Mouse (Mus musculus) hindbrain, embryonic 15.5 days (tissue): ENCODE results near the gene Enpp7. TPM values are rescaled to one million over a fixed set of nuclear protein-coding genes. Genes with fewer than 3 reads are reported as not detected.

ENCODE experiments used
- ATAC-seq: fragments of 200-750 bp; cut with Nextera tagmentation; 2 replicates; pipeline ENCODE4 v1.8.0; 2017; ENCODE audit warnings: low read depth, moderate number of reproducible peaks, moderate TSS enrichment; ENCODE audit not compliant: low FRiP score
- H3K27ac ChIP-seq: fragments of 300-500 bp; sonication (generic); replicated peaks from 2 replicates; pipeline ENCODE4 v1.5.1; 2015; ENCODE audit warnings: mild to moderate bottlenecking, inconsistent platforms
- H3K27me3 ChIP-seq: fragments of 300-500 bp; sonication (generic); 2 replicates; pipeline ENCODE4 v1.6.1; 2015; ENCODE audit warnings: control low read depth, inconsistent platforms
- H3K36me3 ChIP-seq: fragments of 300-500 bp; sonication (generic); 2 replicates; pipeline ENCODE4 v1.6.1; 2015; ENCODE audit warnings: control low read depth, inconsistent platforms
- H3K4me1 ChIP-seq: fragments of 300-500 bp; sonication (generic); replicated peaks from 2 replicates; pipeline ENCODE4 v1.6.1; 2015; ENCODE audit warnings: control low read depth, inconsistent platforms
- H3K4me2 ChIP-seq: fragments of 300-500 bp; sonication (generic); 2 replicates; pipeline ENCODE4 v1.6.1; 2015; ENCODE audit warnings: moderate library complexity, mild to moderate bottlenecking, inconsistent platforms
- H3K4me3 ChIP-seq: fragments of 300-500 bp; sonication (generic); 2 replicates; pipeline ENCODE4 v1.5.1; 2015; ENCODE audit warnings: mild to moderate bottlenecking, inconsistent platforms
- H3K9ac ChIP-seq: fragments of 300-500 bp; sonication (generic); 2 replicates; pipeline ENCODE4 v1.6.1; 2015; ENCODE audit warnings: inconsistent platforms
- H3K9me3 ChIP-seq: fragments of 300-500 bp; sonication (generic); 2 replicates; pipeline ENCODE4 v1.6.1; 2016; ENCODE audit warnings: control low read depth, inconsistent platforms
- WGBS: fragments of 180-500 bp; shearing (Covaris S2); methylation state at CpG from one replicate; pipeline ENCODE4 v1.1.7; 2015; 5-methylcytosine and 5-hydroxymethylcytosine counted together
- polyA plus RNA-seq: library from polyadenylated mRNA; unstranded; fragments of >200 nt; fragmentation: Nextera tagmentation; extraction: Ambion mirVana; gene quantifications from 2 replicates; pipeline ENCODE4 v1.2.1, GENCODE M21; 2015

Gene Enpp7
- not detected in 2 replicates for polyA plus RNA-seq

DNA sequence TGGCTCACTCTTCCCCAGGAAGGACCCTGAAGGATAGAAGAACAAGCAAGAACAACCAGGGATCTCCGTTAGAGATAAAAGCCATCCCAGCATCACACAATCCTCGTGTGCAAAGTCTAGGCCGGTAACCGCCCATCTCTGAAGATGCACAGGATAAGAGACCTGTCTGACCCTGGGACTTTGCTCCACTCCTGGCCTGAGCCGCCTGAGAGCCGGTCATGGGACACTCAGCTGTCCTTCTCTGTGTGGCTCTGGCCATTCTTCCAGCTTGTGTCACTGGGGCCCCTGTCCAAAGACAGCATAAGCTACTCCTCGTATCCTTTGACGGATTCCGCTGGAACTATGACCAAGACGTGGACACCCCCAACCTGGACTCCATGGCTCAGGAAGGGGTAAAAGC, at the start of gene Enpp7:
Enpp7 (plus strand) TSS at position 190 of the 400 bp plus-strand sequence.
- 91% methylated on average over 10 of the region's 10 CpGs for WGBS
- Histone ChIP-seq H3K4me2 (no peak within 1 kb of the TSS), H3K27ac (no peak within 1 kb of the TSS), H3K9ac (no peak within 1 kb of the TSS), H3K27me3 (no peaks in the 10 kb centered on the region), H3K36me3 (no peaks in the 10 kb centered on the region), H3K9me3 (no peaks in the 10 kb centered on the region), H3K4me1 (0 out of 2 replicates have a peak, but pooled peaks cover 6% of the 10 kb centered on the region), H3K4me3 (no peak within 1 kb of the TSS)
- no peak for ATAC-seq

DNA sequence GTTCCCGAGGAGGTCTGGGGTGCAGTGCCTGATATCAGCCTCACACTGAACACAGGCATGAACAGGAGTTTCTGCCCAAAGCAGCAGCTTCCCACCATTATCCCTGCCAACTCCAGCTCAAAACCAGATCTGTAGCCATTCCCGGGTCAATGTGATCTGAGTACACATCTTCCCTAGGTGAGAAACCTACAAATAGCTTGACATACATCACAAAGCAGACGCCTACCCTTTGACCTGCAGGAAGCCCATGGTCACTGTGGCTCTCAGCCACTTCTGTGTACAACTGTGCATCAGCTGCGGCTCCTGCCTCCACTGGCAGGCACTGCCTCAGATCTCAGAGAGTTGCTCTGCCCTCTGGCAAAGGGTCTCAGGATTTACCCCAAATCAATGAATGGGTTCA, 48.3 kb upstream of the Enpp7 start:
- Histone ChIP-seq H3K36me3 (no peaks in the 10 kb centered on the region), H3K4me2 (no peak overlapping the region), H3K9ac (no peak overlapping the region), H3K27ac (no peak overlapping the region), H3K4me1 (peaks cover 12% of the 10 kb centered on the region; the same call in 1 of the 2 replicates), H3K27me3 (no peaks in the 10 kb centered on the region), H3K9me3 (no peaks in the 10 kb centered on the region), H3K4me3 (no peak overlapping the region)
- no peak for ATAC-seq
- WGBS, result 93% methylated on average over 4 of the region's 4 CpGs

DNA sequence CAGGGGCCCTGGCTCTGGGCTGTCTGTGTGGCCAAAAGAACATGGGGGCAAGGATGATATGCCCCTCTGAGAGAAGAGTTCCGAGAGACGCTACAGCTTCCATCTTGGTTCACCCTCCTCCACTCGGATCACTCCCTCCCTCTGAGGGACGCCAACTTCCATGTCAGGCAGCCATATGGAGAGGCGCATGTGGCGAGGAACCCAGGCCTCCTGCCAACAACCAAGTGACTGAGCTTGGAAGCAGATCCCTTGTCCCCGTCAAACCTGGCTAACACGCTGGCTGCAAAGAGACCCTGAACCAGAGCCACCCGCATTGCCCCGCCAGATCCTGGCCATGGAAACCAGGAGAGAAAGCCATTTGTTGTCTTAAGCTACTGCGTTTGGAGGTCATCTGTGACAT, 47.4 kb upstream of the Enpp7 start:
- no peak overlapping the region for H3K9ac ChIP-seq
- H3K4me1 ChIP-seq, result peaks cover 12% of the 10 kb centered on the region; the same call in 1 of the 2 replicates
- no peaks in the 10 kb centered on the region for H3K9me3 ChIP-seq
- ATAC-seq, result peak; percentile 51
- H3K36me3 ChIP-seq, result no peaks in the 10 kb centered on the region
- 47% methylated on average over 11 of the region's 11 CpGs for WGBS
- no peak overlapping the region for H3K4me3 ChIP-seq
- H3K4me2 ChIP-seq, result no peak overlapping the region
- H3K27me3 ChIP-seq, result no peaks in the 10 kb centered on the region
- peak overlapping the region; percentile 46; the same call in 1 of the 2 replicates for H3K27ac ChIP-seq

DNA sequence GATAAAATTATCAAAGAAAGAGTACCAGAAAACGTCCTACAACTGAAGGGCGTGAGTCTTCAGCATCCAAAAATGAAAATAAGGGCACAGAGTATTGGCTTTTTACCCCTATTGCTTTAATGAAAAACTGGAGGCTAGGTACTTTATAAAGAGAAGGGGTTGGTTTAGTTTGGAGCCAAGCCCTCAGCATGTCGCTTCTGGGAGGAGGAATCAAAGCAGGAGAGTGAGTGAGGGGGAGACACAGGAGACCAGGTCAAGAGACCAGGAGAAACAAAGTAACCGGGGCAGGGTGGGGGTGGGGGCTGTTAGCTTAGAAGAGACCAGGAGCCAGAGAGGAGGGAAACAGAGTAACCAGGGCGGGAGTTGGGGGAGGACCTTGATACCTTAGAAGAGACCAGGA, 46.7 kb upstream of the Enpp7 start:
- H3K9me3 ChIP-seq, result no peaks in the 10 kb centered on the region
- peaks cover 12% of the 10 kb centered on the region; the same call in 1 of the 2 replicates for H3K4me1 ChIP-seq
- H3K4me3 ChIP-seq, result no peak overlapping the region
- H3K27ac ChIP-seq, result no peak overlapping the region
- no peaks in the 10 kb centered on the region for H3K27me3 ChIP-seq
- no peak overlapping the region for H3K4me2 ChIP-seq
- no peak for ATAC-seq
- 36% methylated on average over 5 of the region's 5 CpGs for WGBS
- H3K9ac ChIP-seq, result no peak overlapping the region
- no peaks in the 10 kb centered on the region for H3K36me3 ChIP-seq

DNA sequence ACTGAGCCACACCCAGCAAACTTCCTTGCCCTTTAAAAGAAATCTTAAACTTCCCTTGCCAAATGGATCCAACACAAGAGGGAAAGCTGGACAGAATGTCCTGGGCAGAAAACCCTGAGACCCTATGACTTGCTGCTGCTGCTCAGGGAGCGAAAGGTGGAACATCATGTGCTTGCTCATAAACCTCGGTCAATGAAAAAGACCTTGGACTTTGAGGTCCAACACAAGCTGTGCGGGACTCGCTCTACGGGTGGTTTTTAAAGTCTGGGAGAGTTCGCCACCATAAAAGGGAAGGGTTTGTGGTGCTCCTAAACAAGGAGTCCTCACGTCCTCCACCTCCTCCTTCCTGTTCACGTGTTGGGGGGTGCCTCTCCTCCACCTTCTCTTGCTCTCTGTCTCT, 42.1 kb upstream of the Enpp7 start:
- H3K27ac ChIP-seq, result no peak overlapping the region
- H3K9ac ChIP-seq, result no peak overlapping the region
- no peak for ATAC-seq
- H3K4me3 ChIP-seq, result no peak overlapping the region
- peaks cover 9% of the 10 kb centered on the region; the same call in 1 of the 2 replicates for H3K4me1 ChIP-seq
- H3K27me3 ChIP-seq, result no peaks in the 10 kb centered on the region
- no peaks in the 10 kb centered on the region for H3K9me3 ChIP-seq
- 89% methylated on average over 8 of the region's 8 CpGs for WGBS
- no peaks in the 10 kb centered on the region for H3K36me3 ChIP-seq
- no peak overlapping the region for H3K4me2 ChIP-seq

DNA sequence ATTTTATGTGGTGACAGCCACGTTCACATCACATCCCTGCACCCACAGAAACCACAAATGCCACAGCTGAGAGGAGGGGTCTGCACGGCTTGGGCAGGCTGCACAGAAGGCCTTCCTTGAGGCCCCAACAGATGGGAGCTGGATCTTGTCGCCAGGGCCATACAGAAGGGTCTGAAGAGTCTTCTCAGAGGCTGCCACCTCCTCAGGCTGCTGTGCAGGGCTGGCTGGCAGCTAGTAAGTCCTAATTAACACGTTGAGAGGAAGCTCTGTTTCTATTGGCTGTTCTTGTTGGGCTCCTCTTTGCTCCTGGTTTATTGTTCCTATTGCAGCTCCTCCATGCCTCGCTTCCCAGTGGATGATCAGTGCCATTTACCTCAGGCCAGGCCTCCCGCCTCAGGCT, 33.0 kb upstream of the Enpp7 start:
- WGBS, result 31% methylated on average over 6 of the region's 6 CpGs
- ATAC-seq, result no peak
- Histone ChIP-seq H3K4me2 (no peak overlapping the region), H3K9ac (no peak overlapping the region), H3K36me3 (no peaks in the 10 kb centered on the region), H3K27me3 (no peaks in the 10 kb centered on the region), H3K9me3 (no peaks in the 10 kb centered on the region), H3K27ac (peak overlapping the region; percentile 4; the same call in 1 of the 2 replicates), H3K4me3 (no peak overlapping the region), H3K4me1 (peaks cover 37% of the 10 kb centered on the region)

DNA sequence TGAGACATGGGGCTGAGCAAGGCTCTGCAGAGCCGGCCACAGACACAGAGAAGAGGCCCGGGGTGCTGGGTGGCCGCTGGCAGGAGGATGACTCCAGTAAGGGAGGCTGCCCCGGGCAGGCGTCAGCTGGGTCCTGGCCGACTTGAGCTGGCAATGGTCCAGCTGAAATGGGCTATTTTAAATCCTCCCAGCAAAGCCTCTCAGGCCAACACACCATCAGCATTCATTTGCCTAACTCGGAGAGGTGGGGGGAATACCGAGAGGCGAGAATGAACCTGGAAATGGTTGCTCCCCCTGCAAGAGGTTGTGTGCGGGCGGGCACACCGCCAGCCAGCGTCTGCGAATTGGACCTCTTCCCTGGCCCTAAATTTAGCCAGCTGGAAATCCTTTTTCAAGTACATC, 30.9 kb upstream of the Enpp7 start:
- Histone ChIP-seq H3K36me3 (no peaks in the 10 kb centered on the region), H3K27ac (peak overlapping the region; percentile 38), H3K9ac (no peak overlapping the region), H3K9me3 (no peaks in the 10 kb centered on the region), H3K4me3 (no peak overlapping the region), H3K4me2 (no peak overlapping the region), H3K4me1 (peaks cover 54% of the 10 kb centered on the region), H3K27me3 (no peaks in the 10 kb centered on the region)
- 40% methylated on average over 14 of the region's 14 CpGs for WGBS
- peak; percentile 66 for ATAC-seq

DNA sequence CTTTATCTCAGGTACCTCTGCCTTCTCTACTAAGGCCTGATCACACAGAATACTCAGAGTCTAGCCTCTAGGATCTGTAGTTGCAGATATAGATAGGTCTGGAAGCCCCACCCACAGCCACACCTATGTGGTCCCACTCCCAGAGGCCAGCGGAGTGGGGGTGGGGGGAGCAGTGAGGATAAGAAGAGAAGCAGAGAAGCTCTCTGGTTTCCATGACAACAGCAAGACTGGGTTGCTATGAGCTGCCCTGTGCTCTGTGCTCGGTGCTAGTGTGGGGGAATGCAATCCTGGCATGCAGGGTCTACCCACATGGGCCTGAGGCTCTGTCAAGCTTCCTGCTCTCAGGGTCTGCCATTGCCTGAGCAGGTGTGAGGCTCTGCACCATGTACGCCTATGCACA, 27.3 kb upstream of the Enpp7 start:
- ATAC-seq, result peak; percentile 33; the same call in 1 of the 2 replicates
- H3K9ac ChIP-seq, result no peak overlapping the region
- H3K36me3 ChIP-seq, result no peaks in the 10 kb centered on the region
- H3K9me3 ChIP-seq, result no peaks in the 10 kb centered on the region
- peaks cover 54% of the 10 kb centered on the region for H3K4me1 ChIP-seq
- H3K27me3 ChIP-seq, result no peaks in the 10 kb centered on the region
- no peak overlapping the region for H3K4me2 ChIP-seq
- 31% methylated on average over 3 of the region's 3 CpGs for WGBS
- no peak overlapping the region for H3K27ac ChIP-seq
- no peak overlapping the region for H3K4me3 ChIP-seq

DNA sequence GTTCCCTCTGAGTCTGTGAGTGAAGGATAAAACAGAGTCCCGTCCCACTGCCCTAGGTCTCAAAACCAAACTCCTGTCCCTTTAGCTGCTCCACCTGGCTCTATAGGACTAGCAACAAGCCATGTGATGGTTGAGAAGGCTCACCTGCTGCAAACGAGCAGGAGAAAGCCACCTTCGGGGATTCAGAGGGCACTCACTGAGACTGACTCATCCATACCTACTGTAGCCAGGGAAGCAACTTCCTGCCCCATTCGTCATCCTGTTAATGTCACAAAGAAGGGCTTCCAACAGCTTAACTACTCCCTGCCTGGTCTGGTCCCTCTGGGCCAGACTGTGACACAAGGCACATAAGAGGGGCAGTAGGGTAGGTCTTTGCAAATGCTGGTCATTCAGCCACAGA, 25.5 kb upstream of the Enpp7 start:
- H3K36me3 ChIP-seq, result no peaks in the 10 kb centered on the region
- peaks cover 40% of the 10 kb centered on the region for H3K4me1 ChIP-seq
- no peak overlapping the region for H3K27ac ChIP-seq
- no peaks in the 10 kb centered on the region for H3K9me3 ChIP-seq
- WGBS, result 60% methylated on average over 4 of the region's 4 CpGs
- H3K4me3 ChIP-seq, result no peak overlapping the region
- ATAC-seq, result no peak
- no peak overlapping the region for H3K9ac ChIP-seq
- no peak overlapping the region for H3K4me2 ChIP-seq
- H3K27me3 ChIP-seq, result no peaks in the 10 kb centered on the region

DNA sequence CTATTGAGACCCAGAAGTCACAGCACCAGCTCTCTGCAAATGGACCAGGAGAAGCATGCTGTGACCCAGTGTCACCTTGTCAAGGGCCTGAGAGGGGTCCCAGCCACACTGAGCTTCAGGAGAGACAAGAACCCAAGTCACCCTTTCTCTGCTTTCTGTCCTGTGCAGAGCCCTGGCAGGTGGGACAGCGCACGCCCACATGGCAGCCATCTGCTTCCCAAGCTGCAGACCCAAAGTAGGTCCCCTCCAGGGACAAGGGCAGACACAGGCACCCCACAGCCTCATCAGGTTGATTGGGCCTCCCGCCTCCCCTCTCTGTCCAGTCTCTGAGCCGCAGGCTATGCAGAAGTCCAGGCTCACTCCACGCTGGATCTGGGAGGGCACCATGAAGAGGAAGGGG, 24.1 kb upstream of the Enpp7 start:
- H3K9ac ChIP-seq, result no peak overlapping the region
- no peak for ATAC-seq
- no peak overlapping the region for H3K4me3 ChIP-seq
- no peak overlapping the region for H3K27ac ChIP-seq
- H3K27me3 ChIP-seq, result no peaks in the 10 kb centered on the region
- no peak overlapping the region for H3K4me2 ChIP-seq
- WGBS, result 64% methylated on average over 5 of the region's 5 CpGs
- no peaks in the 10 kb centered on the region for H3K9me3 ChIP-seq
- peaks cover 32% of the 10 kb centered on the region for H3K4me1 ChIP-seq
- H3K36me3 ChIP-seq, result no peaks in the 10 kb centered on the region

DNA sequence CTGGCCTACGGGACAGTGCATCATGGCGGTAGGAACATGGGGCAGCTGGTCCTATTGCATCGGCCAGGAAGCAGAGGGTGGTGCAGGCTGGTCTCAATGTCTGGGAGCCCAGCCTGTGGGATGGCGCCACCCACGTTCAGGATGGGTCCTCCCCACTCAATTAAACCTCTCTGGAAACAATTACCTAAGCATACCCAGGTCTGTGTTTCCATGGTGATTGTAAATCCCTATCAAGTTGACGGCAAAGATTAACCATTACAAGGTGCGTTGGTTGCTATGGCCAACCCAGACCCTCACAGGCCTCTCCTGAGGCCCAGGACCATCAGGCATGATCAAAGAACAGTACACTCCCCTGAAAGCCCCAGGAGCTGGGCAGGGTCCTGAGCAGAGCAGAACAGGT, 22.9 kb upstream of the Enpp7 start:
- WGBS, result 51% methylated on average over 7 of the region's 7 CpGs
- Histone ChIP-seq H3K27me3 (no peaks in the 10 kb centered on the region), H3K36me3 (no peaks in the 10 kb centered on the region), H3K9me3 (no peaks in the 10 kb centered on the region), H3K4me3 (no peak overlapping the region), H3K4me1 (peaks cover 32% of the 10 kb centered on the region), H3K4me2 (no peak overlapping the region), H3K27ac (no peak overlapping the region), H3K9ac (no peak overlapping the region)
- no peak for ATAC-seq

DNA sequence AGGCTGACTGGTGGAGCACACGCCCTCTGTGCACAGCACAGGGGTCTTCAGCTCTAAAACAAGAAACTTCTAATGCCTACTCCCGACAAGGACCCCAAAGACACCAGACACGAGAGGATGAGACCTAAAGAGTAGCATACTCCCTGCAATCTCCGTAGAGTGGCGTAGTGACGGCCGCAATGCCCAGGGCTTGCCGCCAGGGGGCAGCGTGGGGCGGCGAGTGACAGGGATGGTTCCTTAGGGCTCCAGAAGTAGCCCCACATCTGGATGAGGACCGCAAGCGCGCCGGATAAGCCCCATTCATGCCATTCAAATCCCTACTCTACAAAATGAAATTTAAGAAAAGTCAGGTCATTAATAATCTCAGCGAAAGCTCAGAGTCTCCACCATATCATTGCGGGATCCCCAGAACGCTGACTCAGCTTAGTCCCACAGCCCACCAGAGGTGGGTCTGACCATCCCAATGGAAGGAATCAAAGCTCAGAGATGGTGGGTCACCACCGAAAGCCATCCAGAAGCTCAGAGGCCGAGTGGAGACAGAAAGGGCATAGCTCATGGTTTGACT, 16.4 kb upstream of the Enpp7 start:
- H3K4me2 ChIP-seq, result no peak overlapping the region
- no peak overlapping the region for H3K9ac ChIP-seq
- H3K27ac ChIP-seq, result no peak overlapping the region
- no peak for ATAC-seq
- no peaks in the 10 kb centered on the region for H3K27me3 ChIP-seq
- no peaks in the 10 kb centered on the region for H3K9me3 ChIP-seq
- no peak overlapping the region for H3K4me3 ChIP-seq
- H3K4me1 ChIP-seq, result peaks cover 29% of the 10 kb centered on the region
- no peaks in the 10 kb centered on the region for H3K36me3 ChIP-seq
- 37% methylated on average over 20 of the region's 20 CpGs for WGBS
